Mouse (Mus musculus): ENCODE results near the gene Med13.

The Med13 gene

GRCm38 (mm10) chr11:86356854-86357788 is at the start of gene Med13:
Gene Med13 (minus strand): TSS chr11:86357602.
- DNase-seq (ENCODE audit: extremely low spot score, low read depth, low spot score) = no peak

- no peak for DNase-seq (ENCODE audit: extremely low spot score, low read depth, low spot score)
These were observed 47.2 kb upstream of the Med13 start for GRCm38 (mm10) chr11:86404590-86404989.

- DNase-seq (ENCODE audit: extremely low spot score, low read depth, low spot score) = no peak
These were observed 46.4 kb upstream of the Med13 start for GRCm38 (mm10) chr11:86403845-86404244.

GRCm38 (mm10) chr11:86399241-86400107 is 42.1 kb upstream of the Med13 start:
- no peak for DNase-seq (ENCODE audit: extremely low spot score, low read depth, low spot score)

- no peak for DNase-seq (ENCODE audit: extremely low spot score, low read depth, low spot score)
These were observed 39.7 kb upstream of the Med13 start for GRCm38 (mm10) chr11:86396950-86397594.

- DNase-seq (ENCODE audit: extremely low spot score, low read depth, low spot score) = no peak
These were observed 39.1 kb upstream of the Med13 start for GRCm38 (mm10) chr11:86396518-86396917.

GRCm38 (mm10) chr11:86395513-86396125 is 38.2 kb upstream of the Med13 start:
- DNase-seq (ENCODE audit: extremely low spot score, low read depth, low spot score) = no peak

GRCm38 (mm10) chr11:86395100-86395499 is 37.7 kb upstream of the Med13 start:
- DNase-seq (ENCODE audit: extremely low spot score, low read depth, low spot score) = no peak

- no peak for DNase-seq (ENCODE audit: extremely low spot score, low read depth, low spot score)
These were observed 34.3 kb upstream of the Med13 start for GRCm38 (mm10) chr11:86391687-86392086.

GRCm38 (mm10) chr11:86390308-86390707 is 32.9 kb upstream of the Med13 start:
- DNase-seq (ENCODE audit: extremely low spot score, low read depth, low spot score) = no peak

- DNase-seq (ENCODE audit: extremely low spot score, low read depth, low spot score) = no peak
These were observed 32.1 kb upstream of the Med13 start for GRCm38 (mm10) chr11:86389506-86389905.

- no peak for DNase-seq (ENCODE audit: extremely low spot score, low read depth, low spot score)
These were observed 31.5 kb upstream of the Med13 start for GRCm38 (mm10) chr11:86388821-86389480.

- no peak for DNase-seq (ENCODE audit: extremely low spot score, low read depth, low spot score)
These were observed 29.9 kb upstream of the Med13 start for GRCm38 (mm10) chr11:86387121-86387893.

- no peak for DNase-seq (ENCODE audit: extremely low spot score, low read depth, low spot score)
These were observed 29.2 kb upstream of the Med13 start for GRCm38 (mm10) chr11:86386576-86386975.

- DNase-seq (ENCODE audit: extremely low spot score, low read depth, low spot score) = no peak
These were observed 28.4 kb upstream of the Med13 start for GRCm38 (mm10) chr11:86385710-86386282.

- no peak for DNase-seq (ENCODE audit: extremely low spot score, low read depth, low spot score)
These were observed 26.7 kb upstream of the Med13 start for GRCm38 (mm10) chr11:86384141-86384540.

GRCm38 (mm10) chr11:86382520-86383157 is 25.2 kb upstream of the Med13 start:
- no peak for DNase-seq (ENCODE audit: extremely low spot score, low read depth, low spot score)

- DNase-seq (ENCODE audit: extremely low spot score, low read depth, low spot score) = no peak
These were observed 24.2 kb upstream of the Med13 start for GRCm38 (mm10) chr11:86381478-86382091.
